Mouse (Mus musculus) cerebellum, adult 11 months (tissue): Measurements from ENCODE around the gene Vmn2r82.
"Not testable (repeated sequence)": the region's sequence is repeated elsewhere in the genome, so short reads cannot be mapped to it uniquely, and the experiment has no call there.

Experiments
- DNase-seq: peaks from one replicate; pipeline ENCODE4 v3.0.0; 2022

The Vmn2r82 gene

GRCm38 (mm10) chr10:79356220-79356619, at the start of gene Vmn2r82:
Gene Vmn2r82, plus strand, starts transcription at chr10:79356520.
- DNase-seq, result not testable (repeated sequence)

- DNase-seq, result not testable (repeated sequence)
Observed at GRCm38 (mm10) chr10:79322033-79322736, 34.1 kb upstream of the Vmn2r82 start.

- DNase-seq, result no peak
Observed at GRCm38 (mm10) chr10:79322737-79323086, 33.6 kb upstream of the Vmn2r82 start.

- DNase-seq, result not testable (repeated sequence)
Observed at GRCm38 (mm10) chr10:79399946-79400700, 43.8 kb downstream of the Vmn2r82 start.

DNA sequence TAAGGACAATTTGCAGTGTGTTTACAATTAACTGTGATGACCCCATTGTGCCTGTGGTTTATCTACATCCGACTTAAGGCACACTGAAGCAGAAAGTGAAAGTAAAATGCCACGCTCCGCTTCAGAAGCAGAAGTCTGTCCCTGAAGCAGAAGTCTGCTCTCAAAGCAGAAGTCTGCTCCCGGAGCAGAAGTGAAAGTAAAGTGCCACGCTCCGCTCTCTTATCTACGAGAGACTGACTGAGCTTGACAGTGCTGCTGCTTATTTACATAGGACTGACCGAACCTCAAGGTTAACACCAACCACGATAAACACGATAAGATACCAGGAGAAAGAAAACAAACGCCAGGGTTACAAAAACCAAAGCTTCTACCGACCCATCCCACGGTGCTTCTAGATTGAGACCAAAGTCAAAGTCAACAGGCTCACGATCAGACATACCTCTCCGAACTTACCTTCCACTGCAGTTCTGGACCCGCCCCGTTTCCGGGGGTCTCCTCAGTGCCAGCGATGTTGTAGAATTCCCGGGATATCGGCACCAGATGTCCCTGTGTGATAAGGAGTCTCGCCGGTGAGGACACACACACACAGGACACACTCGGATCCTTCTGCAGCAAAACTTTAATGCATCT, 60.9 kb downstream of the Vmn2r82 start:
- no peak for DNase-seq

DNA sequence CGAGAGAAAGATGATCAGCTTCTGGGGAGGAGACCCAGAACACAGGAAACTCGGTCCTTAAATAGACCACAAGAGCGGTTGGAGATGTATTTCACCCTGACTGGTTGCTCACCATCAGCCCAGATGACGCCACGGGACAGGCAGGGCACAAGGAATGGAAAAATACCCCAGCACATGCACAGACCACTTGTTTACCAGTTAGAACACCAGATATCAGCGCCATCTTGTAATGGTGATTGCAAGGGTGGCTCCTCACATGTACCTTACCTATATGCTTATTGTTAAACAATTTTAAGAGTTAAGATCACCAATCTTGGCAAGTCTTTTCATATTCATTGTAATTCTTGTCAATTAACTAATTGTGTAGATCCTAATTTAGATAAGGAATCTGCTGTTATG, 61.5 kb downstream of the Vmn2r82 start:
- DNase-seq, result not testable (repeated sequence)

DNA sequence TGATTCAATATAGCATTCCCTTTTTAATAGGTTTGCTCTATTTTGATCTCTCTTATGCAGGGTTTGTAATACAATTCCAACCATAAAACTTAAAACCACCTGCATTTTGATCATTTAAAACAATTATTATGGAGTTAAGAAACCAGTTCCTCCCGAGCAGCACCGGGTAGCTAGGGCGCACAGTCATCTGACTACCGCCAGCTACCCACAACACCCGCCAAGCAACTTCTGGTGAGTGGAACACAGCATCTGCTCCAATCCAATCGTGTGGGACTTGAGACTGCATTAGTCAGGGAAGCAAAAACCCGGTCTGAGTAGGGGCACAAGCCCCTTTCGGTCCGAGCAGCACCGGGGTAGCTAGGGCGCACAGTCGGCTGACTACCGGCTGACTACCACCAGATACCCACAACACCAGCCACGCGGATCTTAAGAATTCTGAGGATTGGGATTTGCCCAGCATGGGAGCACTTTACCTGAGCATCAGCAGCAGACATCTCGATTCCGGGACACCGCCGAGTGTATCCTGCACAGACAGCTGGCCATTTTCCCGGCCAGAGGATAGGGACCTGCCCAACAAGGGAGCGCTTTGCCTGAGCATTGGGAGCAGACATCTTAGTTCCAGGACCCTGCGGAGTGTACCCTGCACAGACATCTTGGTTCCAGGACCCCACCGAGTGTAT, 79.0 kb downstream of the Vmn2r82 start:
- not testable (repeated sequence) for DNase-seq
